Mouse (Mus musculus) cortical plate, adult 2 months (tissue): Measurements from ENCODE around the gene Caskin1.

Experiments used
- CTCF ChIP-seq: fragments of 200-500 bp; IDR thresholded peaks from 2 replicates; pipeline ENCODE4 v1.5.1; 2011; ENCODE audit warnings: mild to moderate bottlenecking, control low read depth, low read length; ENCODE audit not compliant: insufficient read depth; ENCODE audit errors: extremely low read depth
- POLR2A ChIP-seq: fragments of 200-500 bp; IDR thresholded peaks from 2 replicates; pipeline ENCODE4 v1.6.1; 2011; ENCODE audit warnings: mild to moderate bottlenecking, low read length, control low read depth; ENCODE audit not compliant: insufficient read depth; ENCODE audit errors: extremely low read depth

DNA sequence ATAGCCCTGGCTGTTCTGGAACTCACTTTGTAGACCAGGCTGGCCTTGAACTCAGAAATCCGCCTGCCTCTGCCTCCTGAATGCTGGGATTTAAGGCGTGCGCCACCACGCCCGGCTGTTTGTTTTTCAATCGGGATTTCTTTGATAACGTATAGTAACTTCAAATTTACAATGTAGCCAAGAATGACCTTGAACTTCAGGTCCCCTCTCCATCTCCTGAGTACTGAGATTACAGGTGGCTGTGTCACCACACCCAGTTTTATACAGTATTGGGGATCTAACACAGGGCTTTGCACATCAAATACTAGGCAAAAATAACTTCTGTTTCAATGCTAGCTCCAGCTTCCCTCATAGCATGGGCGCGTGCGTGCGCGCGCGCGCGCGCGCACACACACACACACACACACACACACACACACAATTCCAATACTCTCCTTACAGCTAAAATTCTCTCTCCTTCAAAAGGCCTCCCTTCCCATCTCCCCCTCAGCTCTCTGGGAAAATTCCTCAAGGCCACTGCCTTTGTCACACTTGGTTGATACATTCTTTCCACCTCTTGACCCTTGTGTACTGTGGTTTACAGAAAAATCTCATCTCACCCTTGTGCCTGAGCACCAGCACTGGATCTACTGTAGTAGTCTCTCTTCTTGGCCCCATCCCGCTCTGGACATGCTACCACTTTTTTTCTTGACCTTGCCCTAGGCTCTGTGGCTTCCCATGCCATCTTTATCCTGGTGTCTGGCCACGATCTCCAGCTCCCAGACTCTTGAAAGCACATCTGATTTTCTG lies 7.2 kb upstream of the Caskin1 start:
- TF ChIP-seq CTCF (no peak), POLR2A (no peak)
